In genomic region chr2:159591396-159592124, GRCm38 (mm10) we compare ENCODE assay signal across 24 mouse cellular contexts.
DNase-seq lines count a peak whose midpoint lies in the region; ATAC-seq and TF ChIP-seq lines count a peak whose summit lies in the region.
"Had no signal": no experiment of that assay in that cellular context is flagged by ENCODE, and none has a peak within 500 bp of the region (broad histone marks: within the 10 kb centered on the region; RNA-seq: fewer than 3 reads in every experiment).

No protein-coding gene starts in this region.

- DNase-seq in heart, adult 11 months, result peak; percentile 78
- no peak for DNase-seq in heart, adult 2 months
- DNase-seq in liver (no peak), adipocyte (ENCODE audit: low spot score) (peak; percentile 28)
- no peak for DNase-seq in urinary bladder, postnatal 4 days (ENCODE audit: low spot score in 2 of 2)
- DNase-seq: adrenal gland, postnatal 10 days; adrenal gland, postnatal 36 days; B cell, adult 2 months; cerebellum, adult 18-20 months; cerebellum, adult 9-10 months; cerebellum, postnatal 14 days; gastrocnemius, adult 2 months; gastrocnemius, postnatal 14 days had no signal

- no peak for TF ChIP-seq CTCF in heart, adult 2 months (IDR thresholded peaks at IDR 0.05)

- intact Hi-C loops in heart, adult 2 months (cut with DNase I), result no loop called here

- 47% methylated on average over 2 of the region's 2 CpGs for WGBS in heart, adult 2 months
- 31% methylated on average over 2 of the region's 2 CpGs for WGBS in liver, embryonic 15.5 days (ENCODE audit: insufficient replicate concordance)

- no peaks in the 10 kb centered on the region for H3K9me3 ChIP-seq in liver, embryonic 15.5 days (replicated peaks)
- H3K9me3 ChIP-seq: forebrain, embryonic 10.5 days; forebrain, embryonic 13.5 days; hindbrain, embryonic 12.5 days; hindbrain, embryonic 15.5 days had no signal

- no peaks in the 10 kb centered on the region for H3K27me3 ChIP-seq in heart, adult 2 months (ENCODE audit: control insufficient read depth, insufficient read depth, low read length)
- H3K27me3 ChIP-seq in liver, embryonic 15.5 days, result no peaks in the 10 kb centered on the region
- H3K27me3 ChIP-seq: CH12.LX; forebrain, embryonic 13.5 days; hindbrain, embryonic 12.5 days; hindbrain, embryonic 15.5 days; Patski had no signal

- no peaks in the 10 kb centered on the region; the same call in 1 of the 2 replicates for H3K36me3 ChIP-seq in heart, adult 2 months (ENCODE audit: control insufficient read depth, insufficient read depth, low read length)
- H3K36me3 ChIP-seq in liver, embryonic 15.5 days (replicated peaks), result no peaks in the 10 kb centered on the region
- H3K36me3 ChIP-seq: forebrain, embryonic 10.5 days; G1E; hindbrain, embryonic 12.5 days; hindbrain, embryonic 15.5 days had no signal

- no peak overlapping the region for H3K4me3 ChIP-seq in heart, adult 2 months
- no peak overlapping the region for H3K4me3 ChIP-seq in liver, embryonic 15.5 days (replicated peaks)
- H3K4me3 ChIP-seq: forebrain, embryonic 10.5 days; forebrain, embryonic 13.5 days; gastrocnemius, adult 2 months; hindbrain, embryonic 12.5 days; hindbrain, embryonic 15.5 days had no signal

- H3K9ac ChIP-seq in heart, adult 2 months (ENCODE audit: low read depth, low read length), result no peak overlapping the region
- H3K9ac ChIP-seq in liver, embryonic 15.5 days, result no peak overlapping the region
- H3K9ac ChIP-seq: forebrain, embryonic 13.5 days; hindbrain, embryonic 12.5 days; hindbrain, embryonic 15.5 days had no signal

- H3K27ac ChIP-seq in heart, adult 2 months, result no peak overlapping the region
- no peak overlapping the region for H3K27ac ChIP-seq in liver, embryonic 15.5 days (replicated peaks)
- H3K27ac ChIP-seq: forebrain, embryonic 10.5 days; forebrain, embryonic 13.5 days; gastrocnemius, adult 2 months; hindbrain, embryonic 12.5 days; hindbrain, embryonic 15.5 days had no signal

- H3K79me2 ChIP-seq in heart, adult 2 months (replicated peaks; ENCODE audit: control insufficient read depth, insufficient read depth, low read length), result no peaks in the 10 kb centered on the region

- H3K4me2 ChIP-seq in liver, embryonic 15.5 days, result no peak overlapping the region
- H3K4me2 ChIP-seq: forebrain, embryonic 13.5 days; heart, embryonic 11.5 days; hindbrain, embryonic 12.5 days; hindbrain, embryonic 15.5 days had no signal

- no peak for TF ChIP-seq POLR2A in heart, adult 2 months (IDR thresholded peaks at IDR 0.05; ENCODE audit: insufficient read depth, low read depth, low read length)

- peak; percentile 34; the same call in 1 of the 2 replicates for ATAC-seq in liver, embryonic 15.5 days (ENCODE audit: insufficient read depth)
- ATAC-seq in megakaryocyte, adult 5-6 weeks (ENCODE audit: poor library complexity, severe bottlenecking), result peak; percentile 90
- ATAC-seq: forebrain, embryonic 13.5 days; forebrain, embryonic 16.5 days; Patski had no signal

- no peak for TF ChIP-seq EP300 in heart, adult 2 months (IDR thresholded peaks at IDR 0.05; ENCODE audit: insufficient read depth, low read depth, low read length)

- H3K4me1 ChIP-seq in heart, adult 2 months (ENCODE audit: control insufficient read depth, insufficient read depth, low read length), result peaks cover 2% of the 10 kb centered on the region
- H3K4me1 ChIP-seq in liver, embryonic 15.5 days (replicated peaks), result no peaks in the 10 kb centered on the region
- H3K4me1 ChIP-seq: forebrain, embryonic 10.5 days; forebrain, embryonic 13.5 days; hindbrain, embryonic 12.5 days; hindbrain, embryonic 15.5 days had no signal

Comparison
In these comparisons a context has a peak if more than half of its experiments do, and no peak if none do; other contexts are left out.
1. DNase-seq: peak in heart, adult 11 months (single experiment) and adipocyte (single experiment); none in heart, adult 2 months (0 of 2), liver (single experiment) and urinary bladder, postnatal 4 days (0 of 2).